Mouse (Mus musculus) spleen, adult 10 weeks (tissue): ENCODE measurements around the gene Map3k7. TPM values are rescaled to one million over a fixed set of nuclear protein-coding genes. Genes with fewer than 3 reads are reported as not detected.

Source experiments
- polyA plus RNA-seq: library from polyadenylated mRNA; stranded (reverse); fragments of 350-450 nt; fragmentation: Illumina TruSeq; extraction: RNeasy Lipid Tissue Mini Kit (QIAGEN cat#74804); gene quantifications from one replicate; pipeline ENCODE4 v1.2.3, GENCODE M21; 2015; ENCODE audit warnings: low replicate concordance; ENCODE audit not compliant: insufficient read depth

The Map3k7 gene
- 54.4 TPM for polyA plus RNA-seq

GRCm38 (mm10) chr4:31963354-31964193, at the start of gene Map3k7:
Gene Map3k7, plus strand, starts transcription at chr4:31964097.

